Mouse (Mus musculus) midbrain, embryonic 12.5 days (tissue): ENCODE results near the gene Xirp1. TPM values are rescaled to one million over a fixed set of nuclear protein-coding genes. Genes with fewer than 3 reads are reported as not detected.

Source experiments
- ATAC-seq: fragments of 200-750 bp; cut with Nextera tagmentation; 2 replicates; pipeline ENCODE4 v1.8.0; 2017; ENCODE audit warnings: low read depth, moderate TSS enrichment, moderate library complexity; ENCODE audit not compliant: low FRiP score
- H3K27ac ChIP-seq: fragments of 300-500 bp; sonication (generic); replicated peaks from 2 replicates; pipeline ENCODE4 v1.5.1; 2016; ENCODE audit warnings: mild to moderate bottlenecking
- H3K27me3 ChIP-seq: fragments of 300-500 bp; sonication (generic); 2 replicates; pipeline ENCODE4 v1.6.1; 2016; ENCODE audit warnings: mild to moderate bottlenecking
- H3K36me3 ChIP-seq: fragments of 300-500 bp; sonication (generic); 2 replicates; pipeline ENCODE4 v1.6.1; 2016
- H3K4me1 ChIP-seq: fragments of 300-500 bp; sonication (generic); 2 replicates; pipeline ENCODE4 v1.6.1; 2016
- H3K4me2 ChIP-seq: fragments of 300-500 bp; sonication (generic); replicated peaks from 2 replicates; pipeline ENCODE4 v1.6.1; 2016; ENCODE audit warnings: mild to moderate bottlenecking, moderate library complexity
- H3K4me3 ChIP-seq: fragments of 300-500 bp; sonication (generic); 2 replicates; pipeline ENCODE4 v1.5.1; 2016; ENCODE audit warnings: mild to moderate bottlenecking
- H3K9ac ChIP-seq: fragments of 300-500 bp; sonication (generic); replicated peaks from 2 replicates; pipeline ENCODE4 v1.6.1; 2016; ENCODE audit warnings: mild to moderate bottlenecking, moderate library complexity
- H3K9me3 ChIP-seq: fragments of 300-500 bp; sonication (generic); 2 replicates; pipeline ENCODE4 v1.6.1; 2016; ENCODE audit warnings: mild to moderate bottlenecking
- WGBS: fragments of 180-500 bp; shearing (Covaris S2); methylation state at CpG from one replicate; pipeline ENCODE4 v1.1.7; 2016; 5-methylcytosine and 5-hydroxymethylcytosine counted together
- polyA plus RNA-seq: library from polyadenylated mRNA; unstranded; fragments of >200 nt; fragmentation: Nextera tagmentation; extraction: Ambion mirVana; gene quantifications from 2 replicates; pipeline ENCODE4 v1.2.1, GENCODE M21; 2016

Gene Xirp1
- polyA plus RNA-seq, 1 experiment from 2014 or later: not detected

DNA sequence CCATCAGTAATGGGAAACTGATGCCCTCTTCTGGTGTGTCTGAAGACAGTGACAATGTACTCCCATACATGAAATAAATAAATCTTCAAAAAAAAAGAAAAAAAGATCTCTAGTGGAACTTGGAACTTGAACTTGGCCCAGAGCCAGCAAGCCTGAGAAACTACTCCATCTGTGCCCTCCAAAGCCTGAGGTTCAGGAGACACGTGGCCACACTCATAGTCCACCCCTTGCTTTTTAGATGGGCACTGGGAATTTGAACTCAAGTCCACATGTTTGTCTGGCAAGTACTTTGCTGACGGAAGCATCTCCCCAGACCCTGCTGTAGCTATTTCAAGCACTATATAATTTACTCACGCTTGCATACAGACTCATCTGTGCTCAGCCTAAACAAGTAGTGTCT lies 58.2 kb downstream of the Xirp1 start:
- H3K27me3 ChIP-seq: peaks cover 20% of the 10 kb centered on the region; the same call in 1 of the 2 replicates
- no peak for ATAC-seq
- no peak overlapping the region for H3K4me2 ChIP-seq
- no peak overlapping the region for H3K4me3 ChIP-seq
- no peak overlapping the region for H3K9ac ChIP-seq
- no peaks in the 10 kb centered on the region for H3K36me3 ChIP-seq
- peaks cover 5% of the 10 kb centered on the region for H3K4me1 ChIP-seq
- H3K9me3 ChIP-seq: no peaks in the 10 kb centered on the region
- WGBS: 78% methylated on average over 3 of the region's 3 CpGs
- no peak overlapping the region for H3K27ac ChIP-seq

DNA sequence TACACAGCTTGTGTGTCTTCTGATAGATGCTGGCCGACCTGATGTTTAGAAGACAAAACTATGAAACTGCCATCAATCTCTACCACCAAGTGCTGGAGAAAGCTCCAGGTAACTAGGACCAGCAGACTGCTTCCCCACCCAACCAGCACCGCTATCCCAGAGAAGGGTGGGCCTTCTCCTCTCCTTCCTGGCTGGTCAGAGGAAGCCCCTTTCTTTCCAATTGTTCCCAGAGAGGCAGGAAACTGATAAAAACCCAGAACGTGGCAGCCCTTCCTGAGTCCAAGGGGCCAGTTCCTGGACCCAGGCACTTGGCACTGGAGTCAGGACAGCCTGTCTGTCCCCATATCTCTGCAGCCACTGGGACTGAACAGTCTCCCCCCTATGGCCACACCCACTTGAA lies 59.2 kb downstream of the Xirp1 start:
- Histone ChIP-seq H3K4me2 (no peak overlapping the region), H3K4me1 (peaks cover 5% of the 10 kb centered on the region), H3K9ac (no peak overlapping the region), H3K36me3 (no peaks in the 10 kb centered on the region), H3K27me3 (peaks cover 20% of the 10 kb centered on the region; the same call in 1 of the 2 replicates), H3K27ac (no peak overlapping the region), H3K9me3 (no peaks in the 10 kb centered on the region), H3K4me3 (no peak overlapping the region)
- no peak for ATAC-seq
- WGBS: 84% methylated on average over 3 of the region's 3 CpGs

Other genes starting within 250 kb of the Xirp1 start
- 0.17 and 0.18 TPM in 2 replicates for gene Scn11a, start 198.1 kb downstream of the Xirp1 start, polyA plus RNA-seq
- 77.0 and 78.1 TPM in 2 replicates for gene Wdr48, start 128.7 kb downstream of the Xirp1 start, polyA plus RNA-seq
- gene Gorasp1, start 86.0 kb downstream of the Xirp1 start, polyA plus RNA-seq: 21.3 and 23.3 TPM in 2 replicates
- 0.22 and 0.43 TPM in 2 replicates for gene Ttc21a, start 86.0 kb downstream of the Xirp1 start, polyA plus RNA-seq
- 0.89 and 1.5 TPM in 2 replicates for gene Csrnp1, start 38.9 kb downstream of the Xirp1 start, polyA plus RNA-seq
- 7.0 and 7.7 TPM in 2 replicates for gene Cx3cr1, start 46.3 kb upstream of the Xirp1 start, polyA plus RNA-seq
- not detected in 2 replicates for gene Ccr8, start 68.5 kb upstream of the Xirp1 start, polyA plus RNA-seq
- gene Slc25a38, start 86.8 kb upstream of the Xirp1 start, polyA plus RNA-seq: 33.6 and 36.1 TPM in 2 replicates
- gene Rpsa, start 104.1 kb upstream of the Xirp1 start, polyA plus RNA-seq: 959 and 1,005 TPM in 2 replicates
- 0.20 and 0.31 TPM in 2 replicates for gene Mobp, start 126.1 kb upstream of the Xirp1 start, polyA plus RNA-seq